Comparison of ENCODE assay signal across 8 mouse cellular contexts in the genomic region with DNA sequence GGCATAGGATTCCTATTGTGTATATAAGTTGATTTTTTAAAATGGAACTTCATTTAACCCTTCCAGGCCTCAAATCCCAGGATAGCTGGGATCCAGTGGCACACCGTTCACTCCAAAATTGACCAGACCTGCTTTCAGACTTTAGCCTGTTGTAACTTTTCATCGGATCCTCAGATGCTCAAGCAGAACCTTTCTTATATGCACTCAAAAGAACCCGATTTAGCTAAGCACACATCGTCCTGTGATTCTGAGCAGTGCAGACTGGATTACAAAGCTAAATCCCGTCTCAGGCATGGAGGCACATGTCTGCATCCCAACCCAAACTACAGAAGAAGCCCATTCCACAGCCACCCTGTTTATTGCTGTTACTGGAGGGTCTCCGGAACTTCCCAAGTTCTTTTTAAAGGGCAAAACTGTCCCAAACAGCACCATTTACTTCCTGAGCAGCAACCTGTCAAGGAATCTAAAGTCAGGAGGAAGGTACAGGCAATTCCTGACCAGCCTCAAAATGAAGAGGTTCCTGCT. TPM values are rescaled to one million over a fixed set of nuclear protein-coding genes. Genes with fewer than 3 reads are reported as not detected.
DNase-seq lines count a peak whose midpoint lies in the region; ATAC-seq and TF ChIP-seq lines count a peak whose summit lies in the region.

No protein-coding gene starts in this region.

- no peak for DNase-seq in cerebellum, adult 2 months
- no peak for DNase-seq in cerebellum, adult 9-11 months
- no peak for DNase-seq in neural tube, embryonic 11.5 days (ENCODE audit: low spot score)
- DNase-seq in neural tube, embryonic 10.5 days (ENCODE audit: extremely low spot score, low spot score): no peak
- no peak for DNase-seq in limb, embryonic 11.5 days (ENCODE audit: low spot score)
- DNase-seq in layer of hippocampus, adult 9-10 months (ENCODE audit: low spot score): no peak
- DNase-seq in layer of hippocampus, postnatal 10 days (ENCODE audit: low spot score in 2 of 2): no peak

- TF ChIP-seq POLR2A in cerebellum, adult 2 months (IDR thresholded peaks at IDR 0.05; ENCODE audit: borderline replicate concordance, insufficient read depth, low read length): no peak
- no peak for TF ChIP-seq POLR2A in small intestine, adult 2 months (IDR thresholded peaks at IDR 0.05; ENCODE audit: low read depth, low read length)

- H3K4me1 ChIP-seq in cerebellum, adult 2 months (ENCODE audit: control insufficient read depth, insufficient read depth, low read length): peaks cover 3% of the 10 kb centered on the region; the same call in 1 of the 2 replicates
- H3K4me1 ChIP-seq in neural tube, embryonic 11.5 days (ENCODE audit: control insufficient read depth, insufficient read depth, low read length): peaks cover 23% of the 10 kb centered on the region
- peaks cover 32% of the 10 kb centered on the region for H3K4me1 ChIP-seq in limb, embryonic 11.5 days (ENCODE audit: control insufficient read depth, insufficient read depth, low read length)
- H3K4me1 ChIP-seq in small intestine, adult 2 months (ENCODE audit: control insufficient read depth, insufficient read depth, insufficient read length, low read length): peaks cover 7% of the 10 kb centered on the region; the same call in 1 of the 2 replicates

- H3K27ac ChIP-seq in cerebellum, adult 2 months (ENCODE audit: insufficient read depth, low read length): no peak overlapping the region
- peak overlapping the region; percentile 84 for H3K27ac ChIP-seq in neural tube, embryonic 11.5 days (ENCODE audit: low read depth, low read length)
- H3K27ac ChIP-seq in limb, embryonic 11.5 days (replicated peaks; ENCODE audit: low read depth, low read length): peak overlapping the region; percentile 91
- H3K27ac ChIP-seq in small intestine, adult 2 months (ENCODE audit: insufficient read depth, low read depth, low read length): peak overlapping the region; percentile 67

- H3K4me2 ChIP-seq in neural tube, embryonic 11.5 days (ENCODE audit: low read depth): peak overlapping the region; percentile 96
- H3K4me2 ChIP-seq in limb, embryonic 11.5 days (ENCODE audit: low read depth, severe bottlenecking): peak overlapping the region; percentile 91

- H3K9me3 ChIP-seq in neural tube, embryonic 11.5 days (ENCODE audit: control insufficient read depth, low read length): no peaks in the 10 kb centered on the region
- H3K9me3 ChIP-seq in limb, embryonic 11.5 days (ENCODE audit: control insufficient read depth, low read length): no peaks in the 10 kb centered on the region

- TF ChIP-seq CTCF in cerebellum, adult 2 months (IDR thresholded peaks at IDR 0.05; ENCODE audit: borderline replicate concordance, insufficient read depth, low read depth, low read length): no peak
- TF ChIP-seq CTCF in small intestine, adult 2 months (IDR thresholded peaks at IDR 0.05; ENCODE audit: extremely low read depth, insufficient read length, insufficient replicate concordance, low read depth, low read length): no peak

- H3K27me3 ChIP-seq in cerebellum, adult 2 months (ENCODE audit: control insufficient read depth, insufficient read depth, low read length): no peaks in the 10 kb centered on the region
- H3K27me3 ChIP-seq in neural tube, embryonic 11.5 days (ENCODE audit: control insufficient read depth, insufficient read depth, low read length): no peaks in the 10 kb centered on the region
- no peaks in the 10 kb centered on the region for H3K27me3 ChIP-seq in limb, embryonic 11.5 days (ENCODE audit: control insufficient read depth, insufficient read depth, low read length)
- no peaks in the 10 kb centered on the region for H3K27me3 ChIP-seq in small intestine, adult 2 months (ENCODE audit: control insufficient read depth, insufficient read depth, low read length)

- no peak for ATAC-seq in neural tube, embryonic 11.5 days (ENCODE audit: insufficient read depth, low FRiP score, low TSS enrichment)
- ATAC-seq in limb, embryonic 11.5 days (ENCODE audit: insufficient number of reproducible peaks, low FRiP score, low TSS enrichment, low read depth): no peak

- H3K9ac ChIP-seq in neural tube, embryonic 11.5 days (ENCODE audit: low read length): peak overlapping the region; percentile 99
- H3K9ac ChIP-seq in limb, embryonic 11.5 days (ENCODE audit: low read length): peak overlapping the region; percentile 100

- peaks cover 24% of the 10 kb centered on the region for H3K36me3 ChIP-seq in neural tube, embryonic 11.5 days (ENCODE audit: control insufficient read depth, insufficient read depth, low read length)
- H3K36me3 ChIP-seq in limb, embryonic 11.5 days (ENCODE audit: control insufficient read depth, insufficient read depth, low read length): peaks cover 27% of the 10 kb centered on the region
- H3K36me3 ChIP-seq in small intestine, adult 2 months (ENCODE audit: control insufficient read depth, insufficient read depth, low read length): peaks cover 27% of the 10 kb centered on the region

- WGBS in cerebellum, adult 2 months: under 1% methylated on average over 6 of the region's 6 CpGs
- WGBS in neural tube, embryonic 11.5 days: 0% methylated on average over 6 of the region's 6 CpGs
- WGBS in limb, embryonic 11.5 days: under 1% methylated on average over 6 of the region's 6 CpGs
- under 1% methylated on average over 6 of the region's 6 CpGs for WGBS in small intestine, adult 2 months

- H3K4me3 ChIP-seq in cerebellum, adult 2 months (replicated peaks; ENCODE audit: insufficient read depth, low read depth, low read length): peak overlapping the region; percentile 87
- H3K4me3 ChIP-seq in neural tube, embryonic 11.5 days (ENCODE audit: low read depth, low read length): peak overlapping the region; percentile 95
- peak overlapping the region; percentile 99 for H3K4me3 ChIP-seq in limb, embryonic 11.5 days (ENCODE audit: low read depth, low read length)
- peak overlapping the region; percentile 80 for H3K4me3 ChIP-seq in small intestine, adult 2 months (ENCODE audit: low read depth, low read length)

RNA-seq across cellular contexts. Expression of a gene that starts 0.8 kb away (rescaled TPM):
- polyA plus RNA-seq in cerebellum, adult 2 months (2012; rRNA removed): 1,090 and 1,228 TPM in 2 replicates
- polyA plus RNA-seq in neural tube, embryonic 11.5 days (2014; fragmentation: Nextera tagmentation; extraction: Ambion mirVana): 1,071 and 1,190 TPM in 2 replicates
- 1,469 and 1,490 TPM in 2 replicates for polyA plus RNA-seq in limb, embryonic 11.5 days (2014; fragmentation: Nextera tagmentation; extraction: Ambion mirVana)
- polyA plus RNA-seq in small intestine, adult 2 months (2012; rRNA removed): 1,193 and 1,266 TPM in 2 replicates
- total RNA-seq in layer of hippocampus, postnatal 10 days (2021): 100 to 1,000 TPM; 946 to 985 TPM

RNA-seq across cellular contexts. Expression of a gene that starts 3.5 kb away (rescaled TPM):
- polyA plus RNA-seq in cerebellum, adult 2 months (2012; rRNA removed): 392 and 433 TPM in 2 replicates
- polyA plus RNA-seq in neural tube, embryonic 11.5 days (2014; fragmentation: Nextera tagmentation; extraction: Ambion mirVana): 1,454 and 1,462 TPM in 2 replicates
- polyA plus RNA-seq in limb, embryonic 11.5 days (2014; fragmentation: Nextera tagmentation; extraction: Ambion mirVana): 1,759 and 1,785 TPM in 2 replicates
- polyA plus RNA-seq in small intestine, adult 2 months (2012; rRNA removed): 159 and 207 TPM in 2 replicates
- 100 to 1,000 TPM; 456 to 554 TPM for total RNA-seq in layer of hippocampus, postnatal 10 days (2021)

RNA-seq across cellular contexts. Expression of a gene that starts 8.3 kb away (rescaled TPM):
- 0.16 TPM in 1 of 2 replicates, not detected in the other for polyA plus RNA-seq in cerebellum, adult 2 months (2012; rRNA removed)
- 0.21 and 0.30 TPM in 2 replicates for polyA plus RNA-seq in neural tube, embryonic 11.5 days (2014; fragmentation: Nextera tagmentation; extraction: Ambion mirVana)
- polyA plus RNA-seq in limb, embryonic 11.5 days (2014; fragmentation: Nextera tagmentation; extraction: Ambion mirVana): 0.45 TPM in 1 of 2 replicates, not detected in the other
- polyA plus RNA-seq in small intestine, adult 2 months (2012; rRNA removed): 1.5 TPM in 1 of 2 replicates, not detected in the other
- not detected for total RNA-seq in layer of hippocampus, postnatal 10 days (2021)

RNA-seq across cellular contexts. Expression of a gene that starts 8.5 kb away (rescaled TPM):
- 24.4 and 28.4 TPM in 2 replicates for polyA plus RNA-seq in cerebellum, adult 2 months (2012; rRNA removed)
- polyA plus RNA-seq in neural tube, embryonic 11.5 days (2014; fragmentation: Nextera tagmentation; extraction: Ambion mirVana): 0.76 and 0.85 TPM in 2 replicates
- 0.33 and 0.44 TPM in 2 replicates for polyA plus RNA-seq in limb, embryonic 11.5 days (2014; fragmentation: Nextera tagmentation; extraction: Ambion mirVana)
- 22.1 and 45.8 TPM in 2 replicates for polyA plus RNA-seq in small intestine, adult 2 months (2012; rRNA removed)
- total RNA-seq in layer of hippocampus, postnatal 10 days (2021): 1 to 10 TPM; 4.3 to 6.0 TPM

RNA-seq across cellular contexts. Expression of a gene that starts 24.1 kb away (rescaled TPM):
- 32.1 and 33.7 TPM in 2 replicates for polyA plus RNA-seq in cerebellum, adult 2 months (2012; rRNA removed)
- polyA plus RNA-seq in neural tube, embryonic 11.5 days (2014; fragmentation: Nextera tagmentation; extraction: Ambion mirVana): 11.3 and 12.8 TPM in 2 replicates
- polyA plus RNA-seq in limb, embryonic 11.5 days (2014; fragmentation: Nextera tagmentation; extraction: Ambion mirVana): 8.0 and 9.8 TPM in 2 replicates
- 47.9 and 78.3 TPM in 2 replicates for polyA plus RNA-seq in small intestine, adult 2 months (2012; rRNA removed)
- 10 to 100 TPM; 17.9 to 23.1 TPM for total RNA-seq in layer of hippocampus, postnatal 10 days (2021)
